Mouse (Mus musculus) layer of hippocampus, postnatal 36 days (tissue): Measurements from ENCODE around the gene Upk3a. TPM values are rescaled to one million over a fixed set of nuclear protein-coding genes. Genes with fewer than 3 reads are reported as not detected.
"Not testable (repeated sequence)": the region's sequence is repeated elsewhere in the genome, so short reads cannot be mapped to it uniquely, and the experiment has no call there.

ENCODE experiments used
- DNase-seq, 2 experiments: peaks; one replicate each; pipeline ENCODE4 v3.0.0; 2022
- total RNA-seq, 2 experiments: library from RNA; stranded (reverse); gene quantifications; 2 replicates each; pipeline ENCODE4 v1.2.3; 2021

Gene Upk3a
- total RNA-seq, 2 experiments from 2014 or later: not detected

DNA sequence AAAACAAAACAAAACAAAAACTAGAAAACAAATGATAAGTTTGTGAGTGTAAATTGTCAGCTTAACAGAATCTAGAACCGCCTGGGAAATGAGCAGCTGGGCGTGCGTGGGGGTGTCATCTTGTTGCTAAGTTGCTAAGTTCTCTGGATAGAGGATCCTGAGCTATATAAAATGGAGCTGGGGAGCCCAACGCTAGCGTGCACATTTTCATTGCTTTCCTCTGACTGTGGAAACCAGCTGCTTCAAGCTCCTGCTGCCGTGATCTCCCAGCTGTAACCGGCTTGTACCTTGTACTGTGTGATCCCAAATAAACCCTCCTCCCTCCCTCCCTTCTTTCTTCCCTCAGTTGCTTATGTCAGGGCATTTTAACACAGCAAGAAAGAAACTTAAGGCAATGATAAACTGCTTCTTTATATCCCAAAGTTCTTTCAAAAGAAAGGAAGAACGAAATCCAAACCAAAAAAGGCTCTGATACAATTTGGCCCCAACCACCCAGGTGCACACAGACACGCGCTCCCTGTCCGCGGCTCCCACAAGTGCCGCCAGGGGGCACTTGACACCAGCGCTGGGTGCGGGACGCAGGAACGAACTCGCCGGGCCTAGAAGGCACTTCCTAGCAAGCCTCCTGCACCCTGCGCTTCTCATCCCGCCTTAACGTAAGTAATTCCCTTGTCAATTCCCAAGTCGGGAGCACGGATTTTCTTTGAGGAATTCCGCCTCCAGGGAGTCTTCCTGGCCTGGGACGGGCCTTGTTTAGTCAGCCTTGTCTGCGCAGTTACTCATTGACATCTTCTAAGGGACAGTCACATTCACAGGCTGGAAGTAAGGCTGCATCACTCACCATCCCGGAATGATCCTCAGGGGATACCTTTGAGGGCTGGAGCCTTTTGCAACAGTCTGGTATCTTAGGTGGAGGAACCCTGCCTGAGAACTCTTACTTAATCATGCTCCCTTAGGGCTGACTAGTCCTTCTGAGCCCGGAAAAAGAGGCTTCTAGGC, 15.7 kb upstream of the Upk3a start:
- peak; percentile 70 to 79 for DNase-seq

DNA sequence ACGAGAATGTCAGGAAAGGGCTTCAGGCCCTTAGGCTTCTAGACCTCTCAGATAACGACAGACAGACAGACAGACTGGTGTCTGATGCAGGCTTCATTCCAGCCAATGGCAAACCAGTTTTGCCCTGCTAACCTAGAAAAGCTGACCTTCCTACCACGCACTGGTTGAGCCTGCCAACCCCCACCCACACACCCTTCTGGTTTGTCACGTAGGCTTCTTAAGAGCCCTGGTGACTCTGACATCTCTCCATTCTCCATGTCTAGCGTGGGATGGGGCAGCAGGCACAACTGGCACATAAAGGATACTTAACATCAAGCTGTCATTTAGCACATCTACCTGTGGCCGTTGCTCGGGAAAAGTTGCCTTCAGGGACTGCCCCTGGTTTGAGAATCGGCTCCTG, 7.3 kb upstream of the Upk3a start:
- DNase-seq: no peak

DNA sequence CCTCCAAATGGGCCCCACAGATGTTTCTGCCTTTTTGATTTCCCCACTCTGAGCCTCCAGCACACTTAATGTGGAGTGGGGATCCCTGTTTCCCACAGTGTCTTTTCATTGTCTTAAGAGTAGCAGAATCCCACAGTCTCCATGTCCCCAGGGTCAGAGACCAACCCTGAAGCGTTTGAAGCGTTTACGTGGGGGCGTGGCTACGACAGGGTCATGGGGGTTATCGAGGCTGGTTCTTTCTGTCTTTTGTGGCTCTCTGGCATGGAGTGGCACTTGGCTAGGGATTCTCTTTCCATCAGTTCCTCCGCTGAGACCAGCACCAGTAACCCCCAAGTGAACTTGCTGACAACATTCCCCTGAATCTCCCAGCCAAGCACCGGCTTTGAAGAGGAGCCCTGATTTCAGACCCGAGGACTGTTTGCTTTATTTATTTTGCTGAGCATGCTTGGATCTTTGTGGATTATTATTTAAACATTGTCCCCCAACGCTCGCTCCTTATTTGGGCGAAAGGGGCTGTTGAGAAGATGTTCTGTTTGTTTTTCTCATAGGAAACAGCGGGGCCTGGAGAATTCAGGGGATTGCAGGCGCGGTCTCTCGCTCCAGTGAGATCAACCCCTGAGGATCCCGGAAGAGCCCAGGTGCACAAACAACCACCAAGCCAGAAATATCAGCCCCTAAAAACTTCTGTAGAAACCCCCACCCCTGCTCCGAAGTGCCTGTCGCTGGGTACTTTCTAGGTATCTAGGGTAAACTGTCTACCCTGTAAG, 4.9 kb upstream of the Upk3a start:
- DNase-seq: no peak

DNA sequence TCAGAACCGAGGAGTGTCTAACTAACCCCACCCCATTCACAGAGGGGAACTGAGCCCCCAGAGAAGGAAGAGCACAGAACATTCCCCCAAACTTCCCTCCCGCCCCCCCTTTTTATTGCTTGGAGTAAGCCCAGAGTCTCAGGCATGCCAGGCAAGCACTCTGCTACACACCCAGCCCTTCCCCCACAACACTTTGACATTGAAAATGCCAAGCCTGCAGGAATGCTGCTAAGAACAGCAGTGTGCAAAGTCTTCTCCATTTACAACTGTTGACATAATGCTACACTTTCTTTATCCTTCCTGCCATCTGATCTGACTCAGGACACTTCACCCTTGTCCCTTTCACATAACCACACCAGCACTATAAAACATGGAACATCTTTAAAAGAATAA, 4.3 kb upstream of the Upk3a start:
- no peak for DNase-seq

DNA sequence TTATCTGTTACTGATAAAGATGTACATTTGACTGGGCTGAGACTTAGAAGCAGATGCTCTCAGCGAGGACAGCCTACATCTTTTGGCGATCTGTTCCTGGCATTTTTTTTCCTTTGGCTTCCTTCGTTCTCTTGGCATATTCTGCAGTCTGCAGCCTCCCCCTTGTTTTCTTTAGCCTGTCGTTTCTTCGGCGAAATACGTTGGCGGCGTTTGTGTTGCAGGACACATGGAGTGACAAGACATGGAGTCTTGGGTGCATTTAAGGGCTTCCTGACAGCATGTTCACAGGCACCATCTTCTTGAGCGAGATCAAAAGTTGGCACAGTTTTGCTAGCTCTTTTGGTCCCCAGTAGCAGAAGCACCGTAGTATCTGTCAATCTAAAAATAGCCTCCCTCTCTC, 1.2 kb upstream of the Upk3a start:
- peak in 1 of 2 experiments; percentile 36 for DNase-seq

DNA sequence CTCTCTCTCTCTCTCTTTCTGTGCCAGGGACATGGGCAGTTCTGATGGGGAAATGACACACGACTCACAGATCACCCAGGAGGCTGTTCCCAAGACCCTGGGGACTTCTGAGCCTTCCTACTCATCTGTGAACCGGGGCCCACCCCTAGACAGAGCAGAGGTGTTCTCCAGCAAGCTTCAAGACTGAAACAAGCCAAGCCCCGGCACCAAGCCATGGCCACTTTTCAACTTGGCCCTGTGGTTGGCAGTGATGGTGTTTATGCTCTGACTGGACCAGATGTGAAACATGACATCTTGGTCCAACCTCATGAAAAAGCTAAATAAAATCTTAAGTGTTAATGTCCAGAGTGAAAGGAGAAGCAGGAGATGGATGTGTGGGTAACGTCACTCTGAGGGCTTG, 5.3 kb downstream of the Upk3a start:
- no peak for DNase-seq

DNA sequence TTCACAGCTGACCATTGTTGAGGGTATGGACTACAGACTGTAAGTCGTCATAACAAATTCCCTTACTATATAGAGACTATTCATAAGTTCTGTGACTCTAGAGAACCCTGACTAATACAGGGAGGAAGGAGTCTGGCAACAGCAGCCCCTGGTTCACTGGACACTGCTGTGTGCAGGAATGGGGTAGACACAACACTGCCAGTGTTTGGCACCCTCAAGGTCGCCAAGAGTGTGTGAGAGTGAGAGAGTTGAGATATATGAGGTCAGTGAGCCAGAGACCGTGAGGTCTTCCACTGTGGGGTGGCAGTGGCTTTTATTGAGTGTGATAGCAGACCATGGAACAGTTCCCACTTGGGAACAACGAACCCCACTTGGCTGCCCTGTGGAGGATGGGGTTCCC, 9.3 kb downstream of the Upk3a start:
- DNase-seq: no peak

DNA sequence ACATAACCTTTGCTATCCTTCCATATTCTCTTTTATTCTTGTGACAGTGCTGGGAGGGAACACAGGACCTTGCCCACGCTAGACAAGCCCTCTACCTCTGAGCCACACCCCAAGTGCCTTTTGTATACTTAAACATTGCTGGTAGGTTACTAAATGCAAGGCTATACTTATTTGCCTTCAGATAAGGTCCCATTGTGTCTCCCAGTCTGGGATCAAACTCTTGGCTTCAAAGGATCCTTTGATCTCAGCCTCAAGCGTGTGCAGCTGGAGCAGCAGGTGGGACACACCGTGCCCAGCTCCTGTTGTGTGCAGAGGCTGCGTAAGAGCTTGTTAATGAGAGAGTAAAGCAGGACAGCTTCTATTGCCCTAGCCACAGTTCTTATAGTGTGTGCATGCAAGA, 10.8 kb downstream of the Upk3a start:
- DNase-seq: no peak

DNA sequence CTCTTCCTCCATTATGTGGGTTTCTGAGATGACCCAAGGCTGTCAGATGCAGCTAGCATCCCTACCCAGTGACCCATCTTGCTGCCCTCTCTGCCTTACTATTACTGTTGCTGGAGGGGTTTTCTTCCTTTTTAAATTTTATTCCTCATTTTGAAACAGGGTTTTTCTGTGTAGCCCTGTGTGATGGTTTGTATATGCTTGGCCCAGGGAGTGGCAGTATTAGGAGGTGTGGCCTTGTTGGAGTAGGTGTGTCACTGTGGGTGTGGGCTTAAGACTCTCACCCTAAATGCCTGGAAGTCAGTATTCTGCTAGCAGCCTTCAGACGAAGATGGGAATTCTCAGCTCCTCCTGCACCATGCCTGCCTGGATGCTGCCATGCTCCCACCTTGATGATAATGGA, 11.7 kb downstream of the Upk3a start, which contains the start of gene Fam118a:
Fam118a (plus strand) TSS at position 301 of the 400 bp plus-strand sequence.
- not testable (repeated sequence) for DNase-seq

DNA sequence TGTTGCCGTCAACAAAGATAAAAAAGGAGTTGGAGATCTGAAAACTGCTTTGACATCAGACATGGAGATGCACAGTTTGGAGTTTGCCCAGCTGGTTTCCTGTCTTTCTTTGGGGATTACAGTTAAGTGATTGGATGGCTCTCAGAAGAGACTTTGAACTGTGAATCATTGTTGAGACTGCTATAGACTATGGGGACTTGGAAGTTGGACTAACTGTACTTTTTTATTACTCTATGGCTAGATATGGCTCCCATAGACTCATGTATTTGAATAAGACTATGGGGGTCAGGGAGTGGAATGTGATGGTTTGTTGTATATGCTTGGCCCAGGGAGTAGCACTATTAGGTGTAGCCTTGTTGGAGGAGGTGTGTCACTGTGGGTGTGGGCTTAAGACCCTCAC, 13.7 kb downstream of the Upk3a start:
- not testable (repeated sequence) for DNase-seq

DNA sequence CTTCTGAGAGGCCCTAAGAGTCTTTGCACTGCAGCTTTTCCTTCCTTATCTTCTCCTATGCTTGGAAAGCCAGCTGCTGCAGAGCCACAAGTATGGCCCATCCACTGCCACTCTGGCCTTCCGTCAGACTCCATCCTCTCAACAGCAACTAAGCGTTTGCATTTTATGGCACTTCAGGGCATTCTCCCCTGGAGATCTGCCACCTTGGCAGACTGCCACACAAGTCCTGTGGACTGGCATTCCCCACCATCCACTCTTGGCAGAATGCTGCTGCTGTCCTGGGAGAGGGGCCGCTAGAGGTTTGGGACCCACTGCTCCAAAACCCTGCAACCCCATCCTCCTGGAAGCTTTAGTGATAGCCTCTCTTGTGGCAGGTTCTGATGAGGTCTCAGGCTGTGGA, 14.9 kb downstream of the Upk3a start:
- no peak for DNase-seq

DNA sequence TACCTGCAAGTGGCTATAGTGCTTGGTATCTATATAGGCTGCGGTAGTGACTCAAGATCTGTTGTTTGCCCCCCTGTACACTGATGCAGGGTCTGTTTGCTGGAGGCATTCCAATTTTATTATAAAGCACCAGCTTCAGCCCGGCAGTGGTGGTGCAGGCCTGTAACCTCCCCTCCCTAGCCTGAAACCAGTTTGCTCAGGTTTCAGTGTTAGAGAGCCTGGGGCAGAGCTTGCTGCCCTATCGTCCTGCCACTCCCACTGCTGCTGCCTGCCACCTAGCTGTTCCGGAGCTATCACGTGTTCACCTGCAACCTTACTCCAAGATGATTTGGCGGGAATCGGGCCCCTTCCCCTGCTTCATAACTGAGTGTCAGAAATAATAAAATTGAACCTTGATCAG, 17.0 kb downstream of the Upk3a start:
- DNase-seq: not testable (repeated sequence)

DNA sequence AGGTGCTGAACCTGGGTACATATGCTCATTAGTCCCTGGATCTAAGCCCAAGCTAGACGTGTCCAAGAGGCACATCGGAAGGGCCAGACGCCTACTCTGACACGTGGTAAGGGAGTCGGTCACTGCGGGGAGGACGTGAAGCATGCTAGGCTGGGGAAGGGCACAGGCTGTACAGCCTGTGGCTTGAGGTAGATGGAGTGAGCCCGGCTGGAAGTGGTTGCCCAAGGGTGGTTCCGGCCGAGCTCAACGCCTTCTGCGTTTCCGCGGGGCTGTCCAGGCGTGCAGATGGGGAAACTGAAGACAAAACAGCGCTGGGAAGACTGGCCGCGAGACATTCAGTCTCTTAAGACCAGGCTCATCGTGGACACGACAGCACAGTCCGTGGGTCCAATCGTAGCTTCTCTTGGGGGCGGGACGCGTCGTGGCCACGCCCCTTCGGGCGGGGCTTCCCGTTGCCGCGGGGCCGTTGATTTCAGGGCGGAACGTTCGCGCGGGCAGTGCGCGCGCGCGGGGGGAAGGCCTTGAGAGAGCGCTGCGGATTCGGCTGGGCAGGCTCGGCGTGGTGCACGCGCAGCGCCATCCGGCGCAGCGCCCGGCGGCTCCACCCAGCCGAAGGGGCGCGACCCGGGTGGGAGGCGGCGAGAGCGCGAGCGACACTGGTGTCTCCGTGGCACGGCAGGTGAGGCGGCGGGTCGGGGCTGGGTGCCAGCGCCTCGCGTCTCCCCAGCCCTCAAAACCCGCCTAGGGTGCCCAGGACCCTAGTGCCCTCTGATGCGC, 19.8 kb downstream of the Upk3a start:
- peak; percentile 95 to 97 for DNase-seq

DNA sequence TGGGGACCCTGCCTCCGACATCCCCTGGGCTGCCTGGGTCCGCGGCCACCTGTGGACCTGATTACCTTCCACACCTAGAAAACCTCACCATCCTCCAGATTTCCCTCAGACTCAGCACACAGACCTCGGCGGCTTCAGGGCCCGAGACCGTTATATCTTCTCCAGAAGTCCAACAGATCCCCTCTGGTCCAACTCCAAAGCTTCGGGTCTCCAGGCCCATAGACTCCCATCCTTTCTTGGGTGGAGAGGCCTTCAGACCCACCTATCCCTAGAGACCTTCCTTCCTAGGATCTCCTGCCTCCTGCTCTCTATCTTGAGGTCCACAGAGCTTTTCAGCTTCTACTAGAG, 20.4 kb downstream of the Upk3a start:
- no peak for DNase-seq

DNA sequence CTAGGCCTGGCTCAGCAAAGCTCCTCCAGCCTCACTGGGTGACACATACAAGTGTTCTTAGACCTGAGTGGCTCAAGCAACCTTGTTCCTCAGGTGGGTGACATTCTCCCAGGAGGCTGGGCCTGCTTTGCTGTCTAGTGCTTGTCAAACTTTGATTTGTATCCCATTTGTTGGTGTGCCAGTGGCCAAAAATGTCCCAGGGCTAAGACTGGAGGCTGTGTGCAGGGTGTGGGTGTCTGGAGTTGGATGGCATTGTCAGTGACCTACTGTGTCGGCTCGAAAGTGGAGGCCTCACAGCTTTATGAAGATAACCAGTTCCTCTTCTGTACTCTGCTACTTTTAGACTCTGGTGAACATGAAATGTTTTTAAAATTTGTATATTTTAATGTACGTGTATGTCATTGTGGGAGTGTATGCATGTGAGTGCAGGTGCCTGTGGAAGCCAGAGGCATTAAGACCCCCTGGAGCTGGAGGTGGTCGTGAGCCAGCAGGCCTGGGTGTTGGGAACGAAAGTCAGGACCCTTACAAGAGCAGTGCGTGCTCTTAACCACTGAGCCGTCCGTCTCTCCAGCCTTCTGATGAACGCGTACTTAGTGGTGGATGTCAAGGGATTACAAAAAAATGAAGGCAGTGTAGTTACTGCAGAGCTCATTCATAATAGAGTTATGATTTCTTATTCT, 24.7 kb downstream of the Upk3a start:
- DNase-seq: no peak

DNA sequence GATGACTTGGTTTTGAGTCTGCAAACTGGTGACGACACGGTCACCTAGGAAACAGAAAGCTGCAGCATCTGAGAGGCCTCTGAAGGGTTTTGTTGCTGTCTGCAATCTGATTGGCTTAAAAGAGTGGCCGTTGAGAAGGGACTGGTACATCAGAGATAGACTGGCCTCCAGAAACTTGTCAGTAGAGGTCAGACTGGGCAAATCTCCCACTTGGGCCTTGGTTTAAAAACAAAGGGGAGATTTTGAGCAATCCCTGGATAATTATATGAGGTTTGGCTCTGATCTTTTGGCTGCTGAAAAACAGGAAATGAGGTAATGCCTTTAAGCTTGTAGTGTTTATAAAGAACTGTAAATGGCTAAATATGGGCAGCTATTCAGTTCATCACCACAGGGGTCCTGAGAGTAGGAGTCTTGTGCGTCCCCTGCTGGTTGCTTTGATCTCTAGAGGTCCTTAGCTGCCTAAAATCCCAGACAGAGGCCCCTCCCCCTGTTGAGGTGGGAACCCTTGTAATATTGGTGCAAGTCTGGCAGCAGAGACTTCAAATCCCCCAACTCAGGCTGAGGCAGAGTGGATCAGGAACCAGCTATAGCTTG, 25.5 kb downstream of the Upk3a start:
- DNase-seq: peak; percentile 69

DNA sequence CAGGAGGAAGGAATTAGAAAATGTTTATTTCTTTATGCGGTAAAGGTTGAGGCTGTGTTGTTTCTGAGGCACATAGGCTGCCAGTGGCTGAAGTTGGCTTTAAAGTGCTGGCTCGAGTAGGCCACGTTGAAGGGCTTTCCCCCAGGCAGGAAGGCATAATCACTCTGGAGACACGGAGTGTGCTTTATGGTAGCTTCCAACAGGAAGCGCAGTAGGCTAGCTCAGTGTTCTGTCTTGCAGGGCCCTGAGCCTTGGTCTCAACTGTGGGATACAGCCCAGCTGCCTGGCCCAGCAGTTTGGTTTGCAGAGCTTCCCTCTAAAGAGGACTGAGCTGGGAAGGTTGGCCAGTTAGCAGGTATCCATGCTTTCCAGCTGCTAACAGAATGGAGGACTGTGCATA, 26.2 kb downstream of the Upk3a start:
- no peak for DNase-seq

DNA sequence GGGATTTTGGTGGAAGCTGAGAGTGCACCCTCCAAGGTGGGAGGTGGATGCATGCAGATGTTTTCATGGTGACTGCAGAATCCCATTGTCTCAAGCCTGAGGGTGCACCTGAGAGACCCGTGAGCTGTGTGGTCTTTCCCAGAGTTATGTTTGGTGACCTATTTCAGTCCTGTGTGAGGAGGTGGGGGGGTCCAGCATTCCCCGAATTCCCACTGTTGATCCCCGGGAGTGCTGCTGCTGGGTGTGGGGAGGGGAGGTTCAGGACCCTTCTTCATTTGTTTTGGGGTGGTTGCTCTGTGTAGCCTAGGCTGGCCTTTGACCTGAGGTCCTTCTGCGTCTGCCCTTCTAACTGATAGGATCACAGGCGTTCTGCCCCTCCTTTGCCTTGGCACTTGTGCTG, 26.8 kb downstream of the Upk3a start:
- no peak for DNase-seq

DNA sequence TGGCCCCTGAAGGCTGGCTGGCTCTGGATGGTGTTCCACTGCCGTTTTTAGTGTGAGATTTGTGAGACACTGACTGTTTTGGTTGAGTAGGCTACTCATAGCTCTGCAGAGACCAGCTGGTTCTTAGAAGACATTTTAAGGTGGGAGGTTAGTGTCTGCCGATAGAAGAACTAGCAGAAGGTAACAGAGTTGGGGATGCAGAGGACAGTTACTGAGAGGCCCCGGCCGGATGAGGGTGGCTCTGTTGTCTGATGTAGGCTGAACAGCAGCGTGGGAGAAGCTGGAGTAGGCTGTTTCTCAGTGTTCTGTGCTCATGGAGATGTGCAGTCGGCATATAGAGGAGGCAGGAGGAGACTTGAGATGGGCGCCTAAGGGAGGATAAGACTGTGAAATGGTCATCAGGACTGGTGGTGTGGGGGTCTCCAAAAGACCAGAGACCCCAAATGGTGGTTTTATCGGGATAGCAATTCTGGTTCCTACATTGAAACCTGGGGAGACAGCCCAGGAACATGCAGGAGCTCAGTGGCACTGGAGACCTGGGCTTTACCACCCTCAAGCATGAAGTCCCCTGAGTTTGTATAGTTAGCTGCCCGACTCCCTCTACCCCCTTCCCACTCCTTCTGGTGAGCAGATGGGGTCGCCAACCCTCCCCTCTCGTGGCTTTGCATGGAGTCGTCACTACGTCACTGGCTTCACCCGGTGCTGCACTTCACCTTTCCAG, 29.4 kb downstream of the Upk3a start:
- no peak for DNase-seq

DNA sequence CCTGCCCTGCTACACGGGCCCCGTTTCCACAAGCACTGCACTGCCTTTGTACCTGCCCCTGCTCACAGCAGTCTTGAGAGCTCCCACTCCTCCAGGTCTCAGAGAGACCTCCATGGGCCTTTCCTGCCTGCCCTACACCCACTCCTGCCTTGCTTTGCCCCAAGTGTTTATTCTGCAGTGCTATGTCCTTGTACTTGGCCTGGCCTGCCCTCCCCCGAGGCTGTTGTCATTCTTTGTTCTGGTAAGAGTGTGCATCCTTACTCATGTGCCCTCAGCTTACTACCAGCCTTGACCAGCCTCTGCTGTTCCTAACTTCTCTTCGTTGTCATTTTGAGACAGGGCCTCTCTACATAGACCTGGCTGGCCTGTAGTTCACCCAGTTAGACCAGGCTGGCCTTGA, 30.9 kb downstream of the Upk3a start:
- DNase-seq: no peak

DNA sequence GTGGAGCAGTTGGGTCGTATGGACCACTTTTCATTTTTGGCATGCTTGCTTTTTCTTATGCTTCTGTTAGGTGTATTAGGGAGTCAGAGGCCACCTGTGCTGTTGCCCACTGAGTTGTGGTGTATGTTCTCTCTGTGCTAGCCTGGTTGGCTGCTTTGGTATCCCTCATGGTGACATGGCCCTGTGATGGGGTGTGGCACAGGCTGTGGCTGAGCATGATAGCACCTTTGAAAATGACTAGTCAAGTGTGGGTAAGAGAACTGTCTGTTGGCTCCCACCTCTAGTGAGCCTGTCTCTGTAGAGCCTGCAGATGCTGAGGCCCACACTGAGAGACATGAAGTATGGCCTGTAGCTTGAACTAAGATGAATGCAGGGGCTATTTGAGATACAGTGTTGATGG, 32.8 kb downstream of the Upk3a start:
- no peak for DNase-seq
